11 mouse cellular contexts compared by ENCODE assay signal in the genomic region with DNA sequence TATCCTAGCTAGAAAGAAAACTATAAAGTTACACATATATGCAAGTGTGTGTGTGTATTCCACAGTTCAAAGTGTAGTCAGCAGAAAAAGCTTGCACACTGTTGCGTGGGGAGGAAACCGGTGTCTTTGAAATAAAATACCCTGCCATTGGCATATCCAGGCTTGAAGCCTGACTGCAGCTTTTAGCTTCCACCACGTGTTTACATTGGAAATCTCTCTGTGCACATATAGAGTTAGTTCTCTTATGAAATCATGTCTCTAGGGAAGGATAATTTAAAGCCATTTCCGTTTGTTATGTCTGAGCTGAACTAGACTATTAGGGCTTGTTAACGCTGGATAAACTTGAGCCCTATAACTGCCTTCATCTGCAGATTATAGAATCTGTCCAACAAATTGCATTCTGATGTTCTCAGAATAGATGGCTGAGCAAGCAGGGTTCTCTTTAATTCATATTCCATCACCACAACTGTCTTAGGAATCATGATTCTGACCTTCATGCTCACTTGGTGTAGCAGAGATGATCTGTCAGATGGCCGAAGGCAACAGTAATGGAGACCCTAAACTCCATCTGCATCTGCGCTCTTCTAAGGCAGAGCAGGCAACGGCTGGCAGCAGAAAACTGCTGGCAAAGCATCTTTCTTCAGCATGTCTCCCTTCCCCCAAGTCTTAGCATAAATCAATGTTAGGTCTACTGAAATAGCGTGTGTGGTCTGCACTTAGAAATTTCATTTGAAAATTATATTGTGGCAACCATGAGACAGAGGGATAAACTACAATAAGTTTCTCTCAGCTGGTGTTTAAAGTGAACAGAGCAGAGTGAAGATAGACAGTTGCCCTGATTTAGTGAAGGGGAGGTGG.
DNase-seq lines count a peak whose midpoint lies in the region; ATAC-seq and TF ChIP-seq lines count a peak whose summit lies in the region.
"Had no signal": no experiment of that assay in that cellular context is flagged by ENCODE, and none has a peak within 500 bp of the region (broad histone marks: within the 10 kb centered on the region; RNA-seq: fewer than 3 reads in every experiment).

No protein-coding gene starts in this region.

- DNase-seq in kidney, adult 11 months: no peak
- no peak for DNase-seq in urinary bladder, postnatal 4 days (ENCODE audit: low spot score in 2 of 2)
- DNase-seq in ovary, postnatal 36 days (ENCODE audit: low spot score): no peak
- no peak for DNase-seq in left cerebral cortex, adult 11 months (ENCODE audit: low spot score)
- DNase-seq: cerebellum, adult 8-10 months; kidney, adult 9 months had no signal

- peak; percentile 39 for ATAC-seq in kidney, embryonic 16.5 days (ENCODE audit: low FRiP score, low TSS enrichment)
- peak; percentile 29; the same call in 1 of the 2 replicates for ATAC-seq in hindbrain, embryonic 15.5 days (ENCODE audit: low FRiP score, low read depth)
- ATAC-seq in neural tube, embryonic 13.5 days (ENCODE audit: low read depth): peak; percentile 51

- no peaks in the 10 kb centered on the region for H3K36me3 ChIP-seq in kidney, embryonic 16.5 days (ENCODE audit: insufficient read depth, low read length)
- no peaks in the 10 kb centered on the region for H3K36me3 ChIP-seq in hindbrain, embryonic 15.5 days
- no peaks in the 10 kb centered on the region for H3K36me3 ChIP-seq in neural tube, embryonic 13.5 days

- peak overlapping the region; percentile 89 for H3K27ac ChIP-seq in kidney, embryonic 16.5 days (ENCODE audit: low read length)
- peak overlapping the region; percentile 91 for H3K27ac ChIP-seq in embryonic fibroblast, embryonic 13.5 days (ENCODE audit: insufficient read depth, low read length)
- H3K27ac ChIP-seq in hindbrain, embryonic 15.5 days (replicated peaks): peak overlapping the region; percentile 4
- H3K27ac ChIP-seq in neural tube, embryonic 13.5 days (replicated peaks): peak overlapping the region; percentile 70

- TF ChIP-seq POLR2A in embryonic fibroblast, embryonic 13.5 days (IDR thresholded peaks at IDR 0.05; ENCODE audit: low read depth, low read length): no peak

- H3K4me2 ChIP-seq in kidney, embryonic 16.5 days (replicated peaks; ENCODE audit: low read depth, low read length): no peak overlapping the region
- no peak overlapping the region for H3K4me2 ChIP-seq in hindbrain, embryonic 15.5 days
- H3K4me2 ChIP-seq in neural tube, embryonic 13.5 days: no peak overlapping the region

- TF ChIP-seq CTCF in embryonic fibroblast, embryonic 13.5 days (IDR thresholded peaks at IDR 0.05; ENCODE audit: borderline replicate concordance, insufficient read depth, low read length): no peak

- H3K4me3 ChIP-seq in kidney, embryonic 16.5 days (ENCODE audit: low read length): no peak overlapping the region
- H3K4me3 ChIP-seq in embryonic fibroblast, embryonic 13.5 days (ENCODE audit: insufficient read depth, low read length): no peak overlapping the region
- no peak overlapping the region for H3K4me3 ChIP-seq in hindbrain, embryonic 15.5 days
- no peak overlapping the region for H3K4me3 ChIP-seq in neural tube, embryonic 13.5 days
- H3K4me3 ChIP-seq: megakaryocyte, embryonic 14.5 days had no signal

- H3K4me1 ChIP-seq in kidney, embryonic 16.5 days (ENCODE audit: insufficient read depth, low read length): peaks cover 53% of the 10 kb centered on the region
- H3K4me1 ChIP-seq in embryonic fibroblast, embryonic 13.5 days (ENCODE audit: control insufficient read depth, insufficient read depth, low read length): peaks cover 11% of the 10 kb centered on the region
- H3K4me1 ChIP-seq in hindbrain, embryonic 15.5 days (replicated peaks): peaks cover 27% of the 10 kb centered on the region
- H3K4me1 ChIP-seq in neural tube, embryonic 13.5 days (replicated peaks): peaks cover 43% of the 10 kb centered on the region

- no peak overlapping the region for H3K9ac ChIP-seq in kidney, embryonic 16.5 days (replicated peaks; ENCODE audit: low read length)
- no peak overlapping the region for H3K9ac ChIP-seq in hindbrain, embryonic 15.5 days
- no peak overlapping the region for H3K9ac ChIP-seq in neural tube, embryonic 13.5 days

- H3K9me3 ChIP-seq in kidney, embryonic 16.5 days (ENCODE audit: low read length): no peaks in the 10 kb centered on the region
- H3K9me3 ChIP-seq in hindbrain, embryonic 15.5 days: no peaks in the 10 kb centered on the region
- no peaks in the 10 kb centered on the region for H3K9me3 ChIP-seq in neural tube, embryonic 13.5 days
- H3K9me3 ChIP-seq: megakaryocyte, embryonic 14.5 days had no signal

- 22% methylated on average over 9 of the region's 9 CpGs for WGBS in kidney, embryonic 16.5 days
- WGBS in hindbrain, embryonic 15.5 days: 48% methylated on average over 9 of the region's 9 CpGs
- 39% methylated on average over 9 of the region's 9 CpGs for WGBS in neural tube, embryonic 13.5 days

- H3K27me3 ChIP-seq in kidney, embryonic 16.5 days (ENCODE audit: insufficient read depth, low read length): no peaks in the 10 kb centered on the region
- H3K27me3 ChIP-seq in hindbrain, embryonic 15.5 days: no peaks in the 10 kb centered on the region
- no peaks in the 10 kb centered on the region for H3K27me3 ChIP-seq in neural tube, embryonic 13.5 days

Comparison
In these comparisons a context has a peak if more than half of its experiments do, and no peak if none do; other contexts are left out.
1. H3K27ac ChIP-seq: peak in every context shown above with its lines; median percentile 91 in embryonic fibroblast, embryonic 13.5 days; 89 in kidney, embryonic 16.5 days; 70 in neural tube, embryonic 13.5 days; 4 in hindbrain, embryonic 15.5 days.